Mouse (Mus musculus): ENCODE measurements around the gene Zfp36l1. TPM values are rescaled to one million over a fixed set of nuclear protein-coding genes. Genes with fewer than 3 reads are reported as not detected.

Zfp36l1 gene
- total RNA-seq, 2 experiments from 2014 or later = 132 to 157 TPM

- DNase-seq (ENCODE audit: low spot score in 2 of 2) = no peak
Measured at GRCm38 (mm10) chr12:80111131-80112070, 1.4 kb downstream of the Zfp36l1 start.

DNA sequence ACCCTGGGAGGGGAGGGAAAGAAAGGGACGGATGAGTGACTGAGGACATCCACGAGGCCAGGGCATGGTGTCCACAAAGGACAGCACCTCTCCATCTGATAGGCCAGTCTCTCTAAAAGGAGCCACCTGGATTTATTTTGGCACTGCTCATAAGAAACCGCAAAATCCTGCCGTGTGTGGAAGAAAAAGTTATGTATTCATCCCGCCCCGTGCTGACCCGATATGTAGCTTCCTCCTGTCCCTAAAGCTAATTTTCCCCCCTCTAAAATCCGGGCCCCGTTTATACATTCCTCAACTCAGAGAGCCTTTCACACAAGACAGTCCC lies 2.3 kb downstream of the Zfp36l1 start:
- no peak for DNase-seq (ENCODE audit: low spot score in 2 of 2)

DNA sequence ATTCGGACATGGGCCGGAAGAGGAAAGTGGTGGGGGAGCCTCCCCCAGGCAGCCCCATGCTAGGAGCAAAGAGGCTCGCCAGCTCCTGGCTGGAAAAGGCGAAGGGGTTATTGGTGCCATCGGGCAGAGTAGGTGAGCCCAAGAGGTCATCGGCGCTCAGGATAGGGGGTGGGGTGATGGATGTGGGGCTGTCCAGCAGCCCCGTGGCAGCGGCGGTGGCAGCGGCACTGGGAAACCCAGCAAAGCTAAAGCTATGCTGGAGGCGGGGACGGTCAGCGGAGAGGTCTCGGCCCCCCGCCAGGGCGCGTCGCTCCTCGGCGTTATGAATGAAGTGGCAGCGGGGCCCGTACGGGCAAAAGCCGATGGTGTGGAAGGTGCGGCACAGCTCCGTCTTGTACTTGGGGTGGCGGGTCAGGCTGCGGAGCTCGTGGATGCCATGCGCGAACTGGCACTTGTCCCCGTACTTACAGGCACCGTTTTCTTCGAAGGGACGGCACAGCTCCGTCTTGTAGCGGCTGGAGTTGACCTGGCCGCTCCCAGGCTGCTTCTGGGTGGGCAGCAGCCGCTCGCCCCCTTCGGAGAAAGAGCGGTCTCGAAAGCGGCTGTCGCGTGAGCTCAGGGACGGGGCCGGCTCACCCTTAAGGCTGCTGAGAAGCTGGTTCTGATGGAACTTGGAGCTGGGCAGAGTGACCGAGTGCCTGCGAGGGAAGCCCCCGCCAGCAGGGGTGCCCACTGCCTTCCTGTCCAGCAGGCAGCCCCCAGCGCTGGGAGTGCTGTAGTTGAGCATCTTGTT lies 2.9 kb downstream of the Zfp36l1 start:
- DNase-seq (ENCODE audit: low spot score in 2 of 2) = no peak

DNA sequence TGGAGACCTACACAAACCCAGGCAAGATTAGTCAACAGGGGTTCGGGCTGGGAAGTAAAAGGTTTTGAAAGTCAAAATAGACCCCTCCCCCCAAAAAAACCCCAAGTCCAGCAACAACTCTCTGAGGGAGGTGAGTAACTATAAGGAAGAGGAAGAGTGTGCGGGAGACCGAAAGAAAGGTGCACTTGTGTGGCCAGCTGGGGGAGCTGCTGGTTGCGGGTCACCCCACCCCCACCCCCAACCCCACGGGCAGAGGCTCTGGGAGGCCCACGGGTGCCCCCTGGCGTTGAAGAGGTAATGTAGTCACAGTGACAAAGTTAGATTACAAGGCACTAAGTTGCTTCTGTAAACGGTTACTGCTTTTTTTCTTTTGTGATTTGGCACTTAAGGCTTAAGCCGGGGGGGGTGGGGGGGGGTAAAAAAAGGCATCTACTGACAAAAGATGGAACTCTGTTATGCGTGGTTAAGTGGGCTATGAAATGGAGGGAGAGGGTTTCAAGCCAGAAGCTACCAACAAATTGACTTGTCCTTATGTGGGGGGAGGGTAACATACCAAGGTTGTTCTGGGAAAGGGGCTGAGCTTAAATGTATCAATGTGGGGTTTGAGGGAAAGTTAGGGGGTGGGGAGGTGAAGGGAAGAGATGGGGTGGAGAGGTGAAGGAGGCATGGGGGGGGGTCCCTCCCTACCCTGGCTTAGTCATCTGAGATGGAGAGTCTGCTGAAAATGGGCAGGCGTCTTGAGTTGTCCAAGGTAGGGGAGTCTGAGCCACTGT lies 3.7 kb downstream of the Zfp36l1 start:
- peak; percentile 66 to 83 for DNase-seq (ENCODE audit: low spot score in 2 of 2)

GRCm38 (mm10) chr12:80106896-80107667 lies 5.7 kb downstream of the Zfp36l1 start:
- no peak for DNase-seq (ENCODE audit: low spot score in 2 of 2)

- no peak for DNase-seq (ENCODE audit: low spot score in 2 of 2)
Measured at GRCm38 (mm10) chr12:80106138-80106895, 6.5 kb downstream of the Zfp36l1 start.

DNA sequence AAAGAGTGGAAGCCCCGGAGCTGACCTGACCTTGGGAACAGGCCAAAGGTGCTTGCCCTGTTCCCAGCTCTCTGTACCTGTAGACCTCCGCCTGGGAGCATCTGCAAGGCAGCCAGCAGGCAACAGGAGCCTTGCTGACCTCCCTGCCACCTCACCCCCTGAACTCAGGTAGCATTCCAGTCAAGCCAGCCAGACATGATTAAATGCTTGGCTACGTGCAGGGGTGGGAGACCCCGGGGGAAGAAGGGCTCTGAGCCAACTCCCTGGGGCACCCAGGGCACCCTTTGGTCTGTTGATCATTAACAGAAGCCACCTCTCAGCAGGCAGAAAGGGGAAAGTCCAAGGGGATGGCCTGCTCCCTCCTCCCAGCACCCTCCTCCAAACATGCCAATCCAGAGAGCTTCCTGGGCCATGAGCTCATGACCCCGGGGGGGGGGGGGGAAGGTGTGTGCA lies 9.3 kb downstream of the Zfp36l1 start:
- DNase-seq (ENCODE audit: low spot score in 2 of 2) = no peak

GRCm38 (mm10) chr12:80103089-80103488 lies 9.7 kb downstream of the Zfp36l1 start:
- no peak for DNase-seq (ENCODE audit: low spot score in 2 of 2)

GRCm38 (mm10) chr12:80098825-80099224 lies 14.0 kb downstream of the Zfp36l1 start:
- no peak for DNase-seq (ENCODE audit: low spot score in 2 of 2)

GRCm38 (mm10) chr12:80096734-80097133 lies 16.1 kb downstream of the Zfp36l1 start:
- DNase-seq (ENCODE audit: low spot score in 2 of 2) = no peak

- DNase-seq (ENCODE audit: low spot score in 2 of 2) = no peak
Measured at GRCm38 (mm10) chr12:80092787-80093186, 20.0 kb downstream of the Zfp36l1 start.

- DNase-seq (ENCODE audit: low spot score in 2 of 2) = no peak
Measured at GRCm38 (mm10) chr12:80091080-80091479, 21.7 kb downstream of the Zfp36l1 start.

DNA sequence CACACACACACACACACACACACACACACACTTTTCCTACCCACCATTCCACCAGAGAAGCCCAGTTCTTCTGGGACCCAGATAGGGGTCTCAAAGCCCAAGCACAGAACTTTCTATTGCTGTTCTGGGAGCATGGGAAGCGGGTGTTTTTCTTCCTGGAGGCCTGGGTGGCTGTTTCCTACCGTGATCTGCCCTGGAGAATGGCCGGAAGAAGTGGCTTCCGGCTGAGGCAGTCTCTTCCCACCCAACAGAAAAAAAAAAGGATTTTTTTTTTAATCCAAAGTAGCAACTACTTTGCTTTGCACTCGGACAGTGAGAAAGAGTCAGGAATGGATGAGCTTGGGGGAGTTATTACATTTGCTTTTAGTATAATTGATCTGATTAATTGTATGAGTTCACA lies 22.3 kb downstream of the Zfp36l1 start:
- no peak for DNase-seq (ENCODE audit: low spot score in 2 of 2)

DNA sequence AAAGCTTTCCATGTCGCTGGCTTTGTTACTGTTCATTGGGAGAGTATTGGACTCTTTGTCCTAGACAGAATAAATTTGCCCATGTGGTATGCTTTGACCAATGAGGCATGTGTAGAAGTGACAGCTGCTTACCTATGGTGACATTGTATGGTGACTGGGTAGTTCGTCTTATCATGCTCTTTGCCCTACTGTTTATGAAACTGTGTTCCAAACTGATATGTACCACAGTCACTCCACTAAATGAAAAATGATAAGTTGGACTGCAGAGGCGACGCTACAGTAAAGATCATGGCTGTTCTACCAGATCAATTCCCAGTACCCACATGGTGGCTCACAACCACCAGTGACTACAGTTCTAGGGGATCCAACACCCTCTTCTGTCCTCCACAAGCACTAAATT lies 24.7 kb downstream of the Zfp36l1 start:
- no peak for DNase-seq (ENCODE audit: low spot score in 2 of 2)

GRCm38 (mm10) chr12:80084446-80085112 lies 28.2 kb downstream of the Zfp36l1 start:
- no peak for DNase-seq (ENCODE audit: low spot score in 2 of 2)

DNA sequence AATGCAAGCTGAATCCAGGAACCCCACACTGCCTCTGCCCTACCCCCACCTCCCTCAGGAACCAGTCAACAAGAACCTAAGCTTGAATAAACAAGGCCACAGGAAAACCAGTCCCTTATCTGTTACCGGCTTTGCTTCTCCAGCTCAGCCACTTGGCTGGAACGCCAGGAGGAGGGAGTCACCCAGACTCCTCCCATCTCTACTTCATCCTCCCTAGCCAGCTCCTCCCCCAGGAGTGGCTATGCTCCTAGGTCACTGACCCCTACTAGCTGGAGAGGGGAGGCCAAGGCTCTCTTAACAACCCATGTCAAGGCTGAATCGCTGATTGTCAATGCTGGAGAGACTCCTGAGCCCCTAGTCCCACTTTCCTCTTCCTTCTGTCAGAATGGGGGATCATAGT lies 28.9 kb downstream of the Zfp36l1 start:
- no peak for DNase-seq (ENCODE audit: low spot score in 2 of 2)

- no peak for DNase-seq (ENCODE audit: low spot score in 2 of 2)
Measured at GRCm38 (mm10) chr12:80083133-80083821, 29.5 kb downstream of the Zfp36l1 start.

DNA sequence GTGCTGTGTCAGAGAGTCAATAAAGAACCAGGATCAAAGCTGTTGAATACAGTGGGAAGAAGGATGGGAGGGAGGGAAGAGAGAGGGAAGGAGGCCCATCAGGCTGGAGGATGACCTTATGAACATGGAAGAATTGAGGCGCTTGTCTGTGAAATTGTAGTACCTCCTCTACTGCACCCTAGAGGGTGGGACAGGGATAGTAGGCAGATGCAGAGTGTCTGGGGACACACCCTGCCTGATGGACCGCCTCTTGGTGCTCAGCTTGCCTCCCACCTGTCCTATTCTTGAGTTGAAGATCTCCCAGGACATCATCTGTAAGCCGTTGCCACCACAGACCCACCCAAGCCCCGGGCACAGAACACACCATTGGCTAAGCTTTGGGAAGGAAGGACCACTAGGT lies 30.1 kb downstream of the Zfp36l1 start:
- DNase-seq (ENCODE audit: low spot score in 2 of 2) = no peak

- DNase-seq (ENCODE audit: low spot score in 2 of 2) = no peak
Measured at GRCm38 (mm10) chr12:80081440-80081839, 31.4 kb downstream of the Zfp36l1 start.

Data from gastrocnemius, postnatal 4 days (tissue).